Mouse (Mus musculus): ENCODE measurements around the gene Pelp1. TPM values are rescaled to one million over a fixed set of nuclear protein-coding genes. Genes with fewer than 3 reads are reported as not detected.

Gene Pelp1
- polyA plus RNA-seq, 2 experiments: 9.6 to 12.1 TPM

DNA sequence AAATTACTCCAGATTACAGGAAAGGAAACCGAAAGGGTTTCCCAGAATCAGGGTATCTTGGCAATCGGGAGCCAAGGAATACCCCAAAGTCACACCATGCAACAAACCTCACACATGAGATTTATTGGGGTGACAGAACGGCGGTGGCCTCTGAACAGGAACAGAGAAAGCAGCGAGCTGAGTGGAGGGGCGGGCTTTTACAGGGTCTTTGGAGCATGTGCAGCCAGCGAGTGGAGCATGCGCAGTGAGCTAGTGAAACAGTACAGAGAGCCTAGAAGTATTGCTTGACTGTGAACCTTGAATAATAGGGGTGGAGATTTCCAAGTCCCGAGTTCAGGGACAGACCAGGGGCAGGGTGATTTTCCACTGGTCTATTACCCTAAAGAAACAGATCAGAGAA, 61.2 kb downstream of the Pelp1 start:
- 65% methylated on average over 9 of the region's 9 CpGs for WGBS (ENCODE audit: insufficient replicate concordance)
- Histone ChIP-seq H3K27me3 (ENCODE audit: control insufficient read depth, insufficient read depth, low read length) (peaks cover 19% of the 10 kb centered on the region), H3K36me3 (replicated peaks; ENCODE audit: control insufficient read depth, insufficient read depth, low read depth) (no peaks in the 10 kb centered on the region)

DNA sequence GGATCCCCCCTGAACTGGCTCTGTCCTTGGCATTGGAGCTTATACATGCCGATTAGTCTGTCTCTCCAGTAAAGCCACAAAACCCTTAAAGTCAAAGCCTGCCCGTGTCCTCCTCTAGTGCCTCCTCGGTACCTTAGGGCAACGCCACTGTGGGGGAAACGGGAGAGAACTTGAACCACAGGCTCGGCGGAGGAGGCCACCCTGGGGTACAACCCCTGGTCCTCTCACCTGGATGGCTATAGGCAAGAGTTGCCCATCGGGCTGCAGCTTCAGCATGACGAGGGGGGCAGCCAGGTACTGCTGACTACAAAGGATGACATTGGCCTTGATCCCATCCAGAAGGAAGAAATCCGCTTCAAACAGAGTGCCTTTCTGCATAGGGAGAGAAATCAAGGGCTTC, 62.0 kb downstream of the Pelp1 start:
- TF ChIP-seq CTCF (IDR thresholded peaks at IDR 0.05; ENCODE audit: low read depth) (no peak), EP300 (IDR thresholded peaks at IDR 0.05; ENCODE audit: low read depth) (no peak)
- WGBS (ENCODE audit: insufficient replicate concordance): 67% methylated on average over 10 of the region's 10 CpGs
- no peaks in the 10 kb centered on the region for H3K9me3 ChIP-seq (ENCODE audit: control insufficient read depth, low read length)

More for the DNA sequence above, 61.2 kb downstream of the Pelp1 start:
- ATAC-seq (ENCODE audit: insufficient read depth) (no peak), DNase-seq (ENCODE audit: low read depth in 3 of 3, low spot score in 3 of 3) (no peak)
- TF ChIP-seq EP300 (IDR thresholded peaks at IDR 0.05; ENCODE audit: low read depth): no peak
- no peak for TF ChIP-seq CTCF (IDR thresholded peaks at IDR 0.05; ENCODE audit: low read depth)
- no peaks in the 10 kb centered on the region for H3K4me1 ChIP-seq (replicated peaks; ENCODE audit: control insufficient read depth in 2 of 2, insufficient read depth in 2 of 2, low read length in 1 of 2)
- H3K9me3 ChIP-seq (ENCODE audit: control insufficient read depth, low read length): no peaks in the 10 kb centered on the region
- no peak overlapping the region for H3K9ac ChIP-seq (replicated peaks)
- no peak overlapping the region for H3K4me2 ChIP-seq (ENCODE audit: low read depth)
- H3K27ac ChIP-seq: no peak overlapping the region
- no peak overlapping the region for H3K4me3 ChIP-seq (ENCODE audit: insufficient read depth in 1 of 2, low read depth in 2 of 2, low read length in 2 of 2)

DNA sequence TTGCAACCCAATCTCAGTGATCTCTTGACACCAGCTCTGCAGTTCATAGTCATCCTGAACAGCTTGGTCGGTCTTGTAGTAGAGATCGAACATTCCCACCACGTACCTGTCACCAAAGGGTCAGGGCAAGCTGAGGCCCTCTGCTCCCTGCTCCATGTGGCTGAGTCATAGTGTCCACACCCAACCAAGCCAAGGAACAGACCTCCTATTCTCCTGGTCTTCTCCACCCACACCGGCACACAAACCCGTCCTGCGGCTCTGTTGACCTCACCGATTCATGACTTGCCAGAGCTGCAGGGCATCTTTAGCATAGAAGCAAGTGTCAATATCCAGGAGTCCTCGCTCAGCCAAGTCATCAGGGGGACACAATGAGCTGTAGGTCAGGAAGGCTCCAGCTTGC, 64.3 kb downstream of the Pelp1 start:
- H3K4me1 ChIP-seq (replicated peaks; ENCODE audit: control insufficient read depth in 2 of 2, insufficient read depth in 2 of 2, low read length in 1 of 2): no peaks in the 10 kb centered on the region
- ATAC-seq (ENCODE audit: insufficient read depth) (no peak), DNase-seq (ENCODE audit: low read depth in 3 of 3, low spot score in 3 of 3) (no peak)
- TF ChIP-seq EP300 (IDR thresholded peaks at IDR 0.05; ENCODE audit: low read depth): no peak
- TF ChIP-seq CTCF (IDR thresholded peaks at IDR 0.05; ENCODE audit: low read depth): no peak
- H3K9me3 ChIP-seq (ENCODE audit: control insufficient read depth, low read length): no peaks in the 10 kb centered on the region
- no peak overlapping the region for H3K9ac ChIP-seq (replicated peaks)
- peaks cover 1% of the 10 kb centered on the region; the same call in 1 of the 2 replicates for H3K27me3 ChIP-seq (ENCODE audit: control insufficient read depth, insufficient read depth, low read length)
- no peak overlapping the region for H3K4me3 ChIP-seq (ENCODE audit: insufficient read depth in 1 of 2, low read depth in 2 of 2, low read length in 2 of 2)
- 76% methylated on average over 8 of the region's 8 CpGs for whole genome bisulfite sequencing (ENCODE audit: insufficient replicate concordance)
- no peaks in the 10 kb centered on the region for H3K36me3 ChIP-seq (replicated peaks; ENCODE audit: control insufficient read depth, insufficient read depth, low read depth)
- H3K4me2 ChIP-seq (ENCODE audit: low read depth): no peak overlapping the region
- H3K27ac ChIP-seq: no peak overlapping the region

More for the DNA sequence above, 62.0 kb downstream of the Pelp1 start:
- H3K4me1 ChIP-seq (replicated peaks; ENCODE audit: control insufficient read depth in 2 of 2, insufficient read depth in 2 of 2, low read length in 1 of 2): no peaks in the 10 kb centered on the region
- no peak for ATAC-seq (ENCODE audit: insufficient read depth)
- no peak overlapping the region for H3K27ac ChIP-seq
- no peak for DNase-seq (ENCODE audit: low read depth in 3 of 3, low spot score in 3 of 3)
- no peaks in the 10 kb centered on the region for H3K36me3 ChIP-seq (replicated peaks; ENCODE audit: control insufficient read depth, insufficient read depth, low read depth)
- H3K9ac ChIP-seq (replicated peaks): no peak overlapping the region
- H3K4me2 ChIP-seq (ENCODE audit: low read depth): no peak overlapping the region
- no peak overlapping the region for H3K4me3 ChIP-seq (ENCODE audit: insufficient read depth in 1 of 2, low read depth in 2 of 2, low read length in 2 of 2)
- peaks cover 17% of the 10 kb centered on the region for H3K27me3 ChIP-seq (ENCODE audit: control insufficient read depth, insufficient read depth, low read length)

DNA sequence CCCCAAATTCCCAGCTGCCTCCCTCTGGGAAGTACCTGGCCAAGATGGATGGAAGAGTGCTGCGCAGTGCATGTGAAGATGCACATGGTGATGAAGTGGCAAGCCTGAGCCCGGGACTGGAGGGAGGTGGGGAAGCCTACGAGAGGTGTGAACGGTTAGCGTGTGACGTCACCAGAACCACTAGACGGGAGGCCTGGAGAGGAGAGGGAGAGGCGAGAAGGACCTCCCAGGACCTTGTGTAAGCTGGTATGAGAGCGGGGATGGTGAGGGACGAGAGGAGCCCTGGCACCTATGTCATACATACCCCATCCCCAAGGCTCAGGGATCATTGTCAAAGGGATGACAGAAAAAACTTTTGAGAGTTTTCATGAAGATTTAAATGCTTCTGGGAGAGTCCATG, 64.8 kb downstream of the Pelp1 start:
- H3K4me2 ChIP-seq (ENCODE audit: low read depth): no peak overlapping the region
- TF ChIP-seq EP300 (IDR thresholded peaks at IDR 0.05; ENCODE audit: low read depth) (no peak), CTCF (IDR thresholded peaks at IDR 0.05; ENCODE audit: low read depth) (no peak)
- H3K36me3 ChIP-seq (replicated peaks; ENCODE audit: control insufficient read depth, insufficient read depth, low read depth): no peaks in the 10 kb centered on the region
- H3K9me3 ChIP-seq (ENCODE audit: control insufficient read depth, low read length): no peaks in the 10 kb centered on the region
- no peak for ATAC-seq (ENCODE audit: insufficient read depth)
- no peak overlapping the region for H3K9ac ChIP-seq (replicated peaks)
- H3K27ac ChIP-seq: no peak overlapping the region
- H3K27me3 ChIP-seq (ENCODE audit: control insufficient read depth, insufficient read depth, low read length): no peaks in the 10 kb centered on the region; the same call in 1 of the 2 replicates
- no peaks in the 10 kb centered on the region for H3K4me1 ChIP-seq (replicated peaks; ENCODE audit: control insufficient read depth in 2 of 2, insufficient read depth in 2 of 2, low read length in 1 of 2)
- 54% methylated on average over 10 of the region's 10 CpGs for WGBS (ENCODE audit: insufficient replicate concordance)
- no peak for DNase-seq (ENCODE audit: low read depth in 3 of 3, low spot score in 3 of 3)
- no peak overlapping the region for H3K4me3 ChIP-seq (ENCODE audit: insufficient read depth in 1 of 2, low read depth in 2 of 2, low read length in 2 of 2)

Small RNAs within 50 kb of the gene (microRNA-seq; reads per million reads assigned to microRNA genes)
- not detected for gene Mir7115

Other genes with a start within 250 kb of the Pelp1 start
- gene Slc16a11, start 197.3 kb downstream of the Pelp1 start, polyA plus RNA-seq (2012; rRNA removed): 0.52 and 0.79 TPM in 2 replicates
- 0.47 TPM in 2 replicates for gene Slc16a11, start 197.3 kb downstream of the Pelp1 start, polyA plus RNA-seq (2014; fragmentation: Nextera tagmentation; extraction: Ambion mirVana)
- gene Slc16a13, start 189.0 kb downstream of the Pelp1 start, polyA plus RNA-seq (2012; rRNA removed): 2.9 and 3.2 TPM in 2 replicates
- gene Slc16a13, start 189.0 kb downstream of the Pelp1 start, polyA plus RNA-seq (2014; fragmentation: Nextera tagmentation; extraction: Ambion mirVana): 3.8 and 4.4 TPM in 2 replicates
- gene Bcl6b, start 180.2 kb downstream of the Pelp1 start, polyA plus RNA-seq (2012; rRNA removed): 1.0 TPM in 2 replicates
- gene Bcl6b, start 180.2 kb downstream of the Pelp1 start, polyA plus RNA-seq (2014; fragmentation: Nextera tagmentation; extraction: Ambion mirVana): 1.0 and 2.5 TPM in 2 replicates
- 53.3 and 56.1 TPM in 2 replicates for gene 0610010K14Rik, start 172.1 kb downstream of the Pelp1 start, polyA plus RNA-seq (2012; rRNA removed)
- gene 0610010K14Rik, start 172.1 kb downstream of the Pelp1 start, polyA plus RNA-seq (2014; fragmentation: Nextera tagmentation; extraction: Ambion mirVana): 78.4 and 79.8 TPM in 2 replicates
- gene Gm21988, start 170.2 kb downstream of the Pelp1 start, polyA plus RNA-seq (2012; rRNA removed): 4.5 and 4.8 TPM in 2 replicates
- gene Gm21988, start 170.2 kb downstream of the Pelp1 start, polyA plus RNA-seq (2014; fragmentation: Nextera tagmentation; extraction: Ambion mirVana): 4.2 and 4.4 TPM in 2 replicates
- gene Rnasek, start 170.2 kb downstream of the Pelp1 start, polyA plus RNA-seq (2012; rRNA removed): 29.9 and 41.0 TPM in 2 replicates
- 124 and 143 TPM in 2 replicates for gene Rnasek, start 170.2 kb downstream of the Pelp1 start, polyA plus RNA-seq (2014; fragmentation: Nextera tagmentation; extraction: Ambion mirVana)
- 9.9 and 11.2 TPM in 2 replicates for gene Alox12, start 154.7 kb downstream of the Pelp1 start, polyA plus RNA-seq (2012; rRNA removed)
- gene Alox12, start 154.7 kb downstream of the Pelp1 start, polyA plus RNA-seq (2014; fragmentation: Nextera tagmentation; extraction: Ambion mirVana): 13.6 and 16.9 TPM in 2 replicates
- gene Alox12e, start 87.4 kb downstream of the Pelp1 start, polyA plus RNA-seq (2012; rRNA removed): 0.05 and 0.06 TPM in 2 replicates
- 0.10 TPM in 1 of 2 replicates, not detected in the other for gene Alox12e, start 87.4 kb downstream of the Pelp1 start, polyA plus RNA-seq (2014; fragmentation: Nextera tagmentation; extraction: Ambion mirVana)
- 0.78 and 1.3 TPM in 2 replicates for gene Alox15, start 58.0 kb downstream of the Pelp1 start, polyA plus RNA-seq (2012; rRNA removed)
- 0.66 and 0.91 TPM in 2 replicates for gene Alox15, start 58.0 kb downstream of the Pelp1 start, polyA plus RNA-seq (2014; fragmentation: Nextera tagmentation; extraction: Ambion mirVana)
- gene Arrb2, start 22.6 kb upstream of the Pelp1 start, polyA plus RNA-seq (2012; rRNA removed): 17.8 and 19.4 TPM in 2 replicates
- 9.8 and 11.0 TPM in 2 replicates for gene Arrb2, start 22.6 kb upstream of the Pelp1 start, polyA plus RNA-seq (2014; fragmentation: Nextera tagmentation; extraction: Ambion mirVana)
- gene Med11, start 41.9 kb upstream of the Pelp1 start, polyA plus RNA-seq (2012; rRNA removed): 11.9 and 12.8 TPM in 2 replicates
- gene Med11, start 41.9 kb upstream of the Pelp1 start, polyA plus RNA-seq (2014; fragmentation: Nextera tagmentation; extraction: Ambion mirVana): 17.0 and 20.0 TPM in 2 replicates
- gene Zmynd15, start 49.4 kb upstream of the Pelp1 start, polyA plus RNA-seq (2012; rRNA removed): 0.28 and 0.31 TPM in 2 replicates
- 0.10 and 0.29 TPM in 2 replicates for gene Zmynd15, start 49.4 kb upstream of the Pelp1 start, polyA plus RNA-seq (2014; fragmentation: Nextera tagmentation; extraction: Ambion mirVana)
- gene Cxcl16, start 50.0 kb upstream of the Pelp1 start, polyA plus RNA-seq (2012; rRNA removed): 0.94 and 1.1 TPM in 2 replicates
- gene Cxcl16, start 50.0 kb upstream of the Pelp1 start, polyA plus RNA-seq (2014; fragmentation: Nextera tagmentation; extraction: Ambion mirVana): 0.79 and 1.5 TPM in 2 replicates
- 0.90 and 1.4 TPM in 2 replicates for gene Tm4sf5, start 95.2 kb upstream of the Pelp1 start, polyA plus RNA-seq (2012; rRNA removed)
- gene Tm4sf5, start 95.2 kb upstream of the Pelp1 start, polyA plus RNA-seq (2014; fragmentation: Nextera tagmentation; extraction: Ambion mirVana): 2.1 and 2.4 TPM in 2 replicates
- 0.23 TPM in 1 of 2 replicates, not detected in the other for gene Vmo1, start 104.6 kb upstream of the Pelp1 start, polyA plus RNA-seq (2012; rRNA removed)
- gene Vmo1, start 104.6 kb upstream of the Pelp1 start, polyA plus RNA-seq (2014; fragmentation: Nextera tagmentation; extraction: Ambion mirVana): 0.21 and 0.51 TPM in 2 replicates
- 11.2 and 15.7 TPM in 2 replicates for gene Gltpd2, start 109.2 kb upstream of the Pelp1 start, polyA plus RNA-seq (2012; rRNA removed)
- gene Gltpd2, start 109.2 kb upstream of the Pelp1 start, polyA plus RNA-seq (2014; fragmentation: Nextera tagmentation; extraction: Ambion mirVana): 18.4 and 20.3 TPM in 2 replicates
- 155 and 171 TPM in 2 replicates for gene Psmb6, start 115.3 kb upstream of the Pelp1 start, polyA plus RNA-seq (2012; rRNA removed)
- gene Psmb6, start 115.3 kb upstream of the Pelp1 start, polyA plus RNA-seq (2014; fragmentation: Nextera tagmentation; extraction: Ambion mirVana): 345 and 363 TPM in 2 replicates
- gene Gm40193, start 122.9 kb upstream of the Pelp1 start, polyA plus RNA-seq (2012; rRNA removed): not detected in 2 replicates
- gene Gm40193, start 122.9 kb upstream of the Pelp1 start, polyA plus RNA-seq (2014; fragmentation: Nextera tagmentation; extraction: Ambion mirVana): not detected in 2 replicates
- gene Pld2, start 130.0 kb upstream of the Pelp1 start, polyA plus RNA-seq (2012; rRNA removed): 1.9 and 2.6 TPM in 2 replicates
- 1.3 and 1.5 TPM in 2 replicates for gene Pld2, start 130.0 kb upstream of the Pelp1 start, polyA plus RNA-seq (2014; fragmentation: Nextera tagmentation; extraction: Ambion mirVana)
- 13.7 and 14.1 TPM in 2 replicates for gene Mink1, start 152.8 kb upstream of the Pelp1 start, polyA plus RNA-seq (2012; rRNA removed)
- gene Mink1, start 152.8 kb upstream of the Pelp1 start, polyA plus RNA-seq (2014; fragmentation: Nextera tagmentation; extraction: Ambion mirVana): 3.7 and 5.0 TPM in 2 replicates
- gene 4930544D05Rik, start 205.8 kb upstream of the Pelp1 start, polyA plus RNA-seq (2012; rRNA removed): not detected in 2 replicates
- gene 4930544D05Rik, start 205.8 kb upstream of the Pelp1 start, polyA plus RNA-seq (2014; fragmentation: Nextera tagmentation; extraction: Ambion mirVana): not detected in 2 replicates
- not detected in 2 replicates for gene Chrne, start 209.2 kb upstream of the Pelp1 start, polyA plus RNA-seq (2012; rRNA removed)
- gene Chrne, start 209.2 kb upstream of the Pelp1 start, polyA plus RNA-seq (2014; fragmentation: Nextera tagmentation; extraction: Ambion mirVana): not detected in 2 replicates
- gene Gp1ba, start 229.1 kb upstream of the Pelp1 start, polyA plus RNA-seq (2012; rRNA removed): 4.5 TPM in 2 replicates
- gene Gp1ba, start 229.1 kb upstream of the Pelp1 start, polyA plus RNA-seq (2014; fragmentation: Nextera tagmentation; extraction: Ambion mirVana): 7.6 and 9.1 TPM in 2 replicates
- 47.7 and 48.4 TPM in 2 replicates for gene Rnf167, start 237.2 kb upstream of the Pelp1 start, polyA plus RNA-seq (2012; rRNA removed)
- 56.0 and 66.9 TPM in 2 replicates for gene Rnf167, start 237.2 kb upstream of the Pelp1 start, polyA plus RNA-seq (2014; fragmentation: Nextera tagmentation; extraction: Ambion mirVana)
- gene Slc25a11, start 237.4 kb upstream of the Pelp1 start, polyA plus RNA-seq (2012; rRNA removed): 39.0 and 43.9 TPM in 2 replicates
- gene Slc25a11, start 237.4 kb upstream of the Pelp1 start, polyA plus RNA-seq (2014; fragmentation: Nextera tagmentation; extraction: Ambion mirVana): 60.8 and 67.8 TPM in 2 replicates
- gene Pfn1, start 244.6 kb upstream of the Pelp1 start, polyA plus RNA-seq (2012; rRNA removed): 421 and 438 TPM in 2 replicates
- 957 and 1,007 TPM in 2 replicates for gene Pfn1, start 244.6 kb upstream of the Pelp1 start, polyA plus RNA-seq (2014; fragmentation: Nextera tagmentation; extraction: Ambion mirVana)
- gene Eno3, start 247.2 kb upstream of the Pelp1 start, polyA plus RNA-seq (2012; rRNA removed): 3.4 and 3.7 TPM in 2 replicates
- gene Eno3, start 247.2 kb upstream of the Pelp1 start, polyA plus RNA-seq (2014; fragmentation: Nextera tagmentation; extraction: Ambion mirVana): 3.6 and 3.9 TPM in 2 replicates

Measured in liver, embryonic 14.5 days (tissue).